Mouse (Mus musculus) limb, embryonic 14.5 days (tissue): ENCODE data around the gene Prodh2. TPM values are rescaled to one million over a fixed set of nuclear protein-coding genes. Genes with fewer than 3 reads are reported as not detected.
A peak's percentile ranks its signal among the peaks of the same experiment; 100 is the strongest.

Experiments
- ATAC-seq: fragments of 200-750 bp; cut with Nextera tagmentation; 2 replicates; pipeline ENCODE4 v1.8.0; 2017; ENCODE audit warnings: low read depth, moderate number of reproducible peaks, moderate TSS enrichment; ENCODE audit not compliant: low FRiP score
- DNase-seq: peaks from one replicate; pipeline ENCODE4 v3.0.0-alpha.2; 2015; ENCODE audit warnings: low spot score
- H3K27ac ChIP-seq: fragments of 300-500 bp; sonication (generic); replicated peaks from 2 replicates; pipeline ENCODE4 v1.5.1; 2014; ENCODE audit warnings: low read depth, mild to moderate bottlenecking, low read length, moderate library complexity, mixed read lengths
- H3K27me3 ChIP-seq: fragments of 300-500 bp; sonication (generic); 2 replicates; pipeline ENCODE4 v1.6.1; 2014; ENCODE audit warnings: low read length, mixed read lengths; ENCODE audit not compliant: control insufficient read depth, insufficient read depth
- H3K36me3 ChIP-seq: fragments of 300-500 bp; sonication (generic); 2 replicates; pipeline ENCODE4 v1.6.1; 2014; ENCODE audit warnings: mild to moderate bottlenecking, low read length, moderate library complexity, mixed read lengths; ENCODE audit not compliant: control insufficient read depth, insufficient read depth
- H3K4me1 ChIP-seq: fragments of 300-500 bp; sonication (generic); 2 replicates; pipeline ENCODE4 v1.6.1; 2014; ENCODE audit warnings: antibody characterized with exemption, low read length, mixed read lengths; ENCODE audit not compliant: control insufficient read depth, insufficient read depth
- H3K4me2 ChIP-seq: fragments of 300-500 bp; sonication (generic); replicated peaks from 2 replicates; pipeline ENCODE4 v1.6.1; 2014; ENCODE audit warnings: low read depth, mild to moderate bottlenecking, low read length, moderate library complexity; ENCODE audit not compliant: severe bottlenecking
- H3K4me3 ChIP-seq: fragments of 300-500 bp; sonication (generic); replicated peaks from 2 replicates; pipeline ENCODE4 v1.5.1; 2014; ENCODE audit warnings: low read length
- H3K9ac ChIP-seq: fragments of 300-500 bp; sonication (generic); 2 replicates; pipeline ENCODE4 v1.6.1; 2014; ENCODE audit warnings: mild to moderate bottlenecking, low read depth, low read length, moderate library complexity; ENCODE audit not compliant: severe bottlenecking
- H3K9me3 ChIP-seq: fragments of 300-500 bp; sonication (generic); 2 replicates; pipeline ENCODE4 v1.6.1; 2016; ENCODE audit warnings: low read length; ENCODE audit not compliant: control insufficient read depth
- POLR2A ChIP-seq: fragments of 200-500 bp; IDR thresholded peaks from 2 replicates; pipeline ENCODE4 v1.8.0; 2012; ENCODE audit warnings: inconsistent platforms, mild to moderate bottlenecking, moderate library complexity, borderline replicate concordance; ENCODE audit not compliant: insufficient read depth, insufficient read length; ENCODE audit errors: extremely low read depth
- WGBS: fragments of 180-500 bp; shearing (Covaris S2); extraction: QIAGEN DNeasy Blood & Tissue Kit; methylation state at CpG from one replicate; pipeline ENCODE4 v1.1.7; 2014; 5-methylcytosine and 5-hydroxymethylcytosine counted together
- microRNA-seq: library from miRNA; unstranded; fragments of <30 nt; microRNA quantifications from one replicate; pipeline ENCODE4, GENCODE M21; 2016
- polyA plus RNA-seq, 2 experiments: library from polyadenylated mRNA; depleted of rRNA in 1 of 2; stranded (reverse) in 1 of 2; unstranded in 1 of 2; fragments of >200 nt; fragmentation: Nextera tagmentation in 1 of 2; extraction: Ambion mirVana in 1 of 2; gene quantifications; 2 replicates each; pipeline versions ENCODE4 v1.2.1 to v1.2.3; 2012 to 2014

Gene Prodh2
- polyA plus RNA-seq, 2 experiments = 0.11 TPM; not detected in 1

DNA sequence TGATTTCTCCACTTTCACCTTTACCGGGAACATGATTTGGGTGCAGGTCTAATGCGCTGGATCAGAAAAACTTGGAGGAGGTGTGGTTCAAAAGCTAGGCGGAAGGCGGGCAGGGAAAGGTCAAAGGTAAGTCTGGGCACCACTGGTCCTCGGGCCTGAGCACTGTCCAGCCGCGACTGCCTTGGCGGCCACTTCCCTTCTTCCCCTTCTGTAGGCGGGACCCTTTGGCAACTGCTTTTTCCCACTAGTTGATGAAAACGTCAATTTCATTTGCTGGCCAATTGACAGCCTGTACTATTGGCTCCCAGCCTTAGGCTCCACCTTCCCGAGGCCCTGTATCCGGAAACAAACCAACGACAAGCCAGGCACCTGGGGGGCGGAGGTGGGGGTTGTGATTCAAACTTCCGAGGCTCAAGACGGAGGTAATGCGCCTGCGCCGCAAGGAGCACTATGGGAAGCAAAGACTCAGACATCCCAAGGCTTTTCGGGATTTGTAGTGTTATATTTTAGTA lies 66.1 kb downstream of the Prodh2 start, which contains the start of gene Lin37:
Gene Lin37, minus strand, starts transcription at position 396 of the 512 bp plus-strand sequence.
- Histone ChIP-seq H3K27ac (peak within 1 kb of the TSS; percentile 39; the same call in 1 of the 2 replicates), H3K4me3 (peak within 1 kb of the TSS; percentile 59), H3K4me2 (peak within 1 kb of the TSS; percentile 91), H3K36me3 (peaks cover 33% of the 10 kb centered on the region), H3K9me3 (no peaks in the 10 kb centered on the region), H3K9ac (peak within 1 kb of the TSS; percentile 67), H3K4me1 (peaks cover 16% of the 10 kb centered on the region), H3K27me3 (no peaks in the 10 kb centered on the region)
- peak; percentile 99 for DNase-seq
- ATAC-seq = peak; percentile 87
- TF ChIP-seq POLR2A = peak; percentile 54; the same call in 1 of the 2 replicates
- under 1% methylated on average over 20 of the region's 20 CpGs for WGBS

DNA sequence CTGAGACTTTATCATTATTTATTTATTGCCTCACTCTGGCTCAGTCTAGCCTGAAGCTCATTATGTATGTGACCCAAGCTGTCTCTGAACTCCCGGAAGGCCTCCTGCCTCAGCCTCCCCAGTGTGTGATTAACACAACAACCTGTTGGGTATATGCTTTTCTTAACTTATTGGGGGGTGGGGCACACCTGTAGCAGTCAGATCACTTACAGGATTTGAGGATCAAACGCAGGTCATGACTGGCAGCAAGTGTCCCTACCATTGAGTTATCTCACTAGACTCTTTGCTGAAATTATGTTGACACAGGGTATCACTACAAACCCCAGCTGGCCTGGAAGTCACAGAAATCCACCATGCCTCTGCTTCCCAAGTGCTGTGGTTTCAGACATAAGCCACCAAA lies 66.9 kb downstream of the Prodh2 start:
- Histone ChIP-seq H3K9ac (no peak overlapping the region), H3K4me3 (no peak overlapping the region), H3K4me2 (no peak overlapping the region), H3K9me3 (no peaks in the 10 kb centered on the region), H3K27ac (no peak overlapping the region), H3K36me3 (peaks cover 31% of the 10 kb centered on the region), H3K4me1 (peaks cover 16% of the 10 kb centered on the region), H3K27me3 (no peaks in the 10 kb centered on the region)
- 70% methylated on average over 2 of the region's 2 CpGs for WGBS
- ATAC-seq (no peak), DNase-seq (no peak)
- TF ChIP-seq POLR2A = no peak

DNA sequence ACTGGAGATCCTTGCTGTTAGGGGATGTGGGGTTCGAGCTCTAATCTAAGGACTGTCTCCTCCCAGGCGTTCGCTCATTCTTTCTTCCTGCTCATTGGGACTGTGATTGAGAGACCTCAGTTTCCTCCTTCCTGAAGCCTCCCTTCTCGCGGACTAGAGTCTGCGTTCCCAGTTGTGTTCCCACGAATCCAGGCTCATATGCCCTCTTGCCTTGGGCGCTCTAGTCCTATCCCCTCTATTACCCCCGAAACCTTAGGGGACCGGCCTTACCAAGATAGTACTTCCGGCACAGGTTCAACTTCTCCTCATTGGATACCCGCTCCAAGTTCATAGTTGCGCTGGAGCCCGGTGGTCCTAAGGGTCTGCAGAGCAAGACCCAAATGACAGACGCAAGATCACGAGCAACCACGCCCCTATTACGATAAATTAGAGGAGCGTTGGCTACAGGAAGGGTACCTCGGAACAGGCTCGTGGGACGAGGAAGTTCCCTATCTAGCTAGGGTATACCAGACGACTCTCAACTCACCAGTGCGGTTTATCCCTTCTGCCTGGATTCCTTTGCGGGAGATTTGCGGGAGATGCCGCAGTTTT lies 69.2 kb downstream of the Prodh2 start:
- Histone ChIP-seq H3K4me2 (peak overlapping the region; percentile 48), H3K4me1 (peaks cover 16% of the 10 kb centered on the region), H3K9me3 (no peaks in the 10 kb centered on the region), H3K27me3 (no peaks in the 10 kb centered on the region), H3K9ac (peak overlapping the region; percentile 55), H3K27ac (peak overlapping the region; percentile 86), H3K4me3 (peak overlapping the region; percentile 74), H3K36me3 (peaks cover 26% of the 10 kb centered on the region)
- ATAC-seq (no peak; the same call in 1 of the 2 replicates), DNase-seq (peak; percentile 3)
- WGBS = 1% methylated on average over 27 of the region's 27 CpGs
- no peak for TF ChIP-seq POLR2A

Small RNAs within 50 kb of the gene (microRNA-seq; reads per million reads assigned to microRNA genes)
- 1.4 reads per million for gene Gm38670

Other genes starting within 250 kb of the Prodh2 start
Only the 30 nearest of the 33 such genes appear.
- 22.9 and 26.4 TPM in 2 replicates for gene Wdr62, start 213.2 kb upstream of the Prodh2 start, polyA plus RNA-seq (2012; rRNA removed)
- gene Wdr62, start 213.2 kb upstream of the Prodh2 start, polyA plus RNA-seq (2014; fragmentation: Nextera tagmentation; extraction: Ambion mirVana) = 7.8 and 8.8 TPM in 2 replicates
- gene Clip3, start 201.9 kb upstream of the Prodh2 start, polyA plus RNA-seq (2012; rRNA removed) = 106 and 122 TPM in 2 replicates
- gene Clip3, start 201.9 kb upstream of the Prodh2 start, polyA plus RNA-seq (2014; fragmentation: Nextera tagmentation; extraction: Ambion mirVana) = 55.1 and 56.7 TPM in 2 replicates
- 124 and 169 TPM in 2 replicates for gene Alkbh6, start 184.9 kb upstream of the Prodh2 start, polyA plus RNA-seq (2012; rRNA removed)
- gene Alkbh6, start 184.9 kb upstream of the Prodh2 start, polyA plus RNA-seq (2014; fragmentation: Nextera tagmentation; extraction: Ambion mirVana) = 79.7 and 86.6 TPM in 2 replicates
- 141 and 209 TPM in 2 replicates for gene Syne4, start 178.8 kb upstream of the Prodh2 start, polyA plus RNA-seq (2012; rRNA removed)
- 40.3 and 56.2 TPM in 2 replicates for gene Syne4, start 178.8 kb upstream of the Prodh2 start, polyA plus RNA-seq (2014; fragmentation: Nextera tagmentation; extraction: Ambion mirVana)
- 0.98 and 1.1 TPM in 2 replicates for gene E130208F15Rik, start 171.9 kb upstream of the Prodh2 start, polyA plus RNA-seq (2012; rRNA removed)
- not detected in 2 replicates for gene E130208F15Rik, start 171.9 kb upstream of the Prodh2 start, polyA plus RNA-seq (2014; fragmentation: Nextera tagmentation; extraction: Ambion mirVana)
- 18.6 and 19.2 TPM in 2 replicates for gene Sdhaf1, start 169.7 kb upstream of the Prodh2 start, polyA plus RNA-seq (2012; rRNA removed)
- 19.7 and 20.7 TPM in 2 replicates for gene Sdhaf1, start 169.7 kb upstream of the Prodh2 start, polyA plus RNA-seq (2014; fragmentation: Nextera tagmentation; extraction: Ambion mirVana)
- gene Lrfn3, start 130.8 kb upstream of the Prodh2 start, polyA plus RNA-seq (2012; rRNA removed) = 11.5 and 17.7 TPM in 2 replicates
- 6.3 and 6.9 TPM in 2 replicates for gene Lrfn3, start 130.8 kb upstream of the Prodh2 start, polyA plus RNA-seq (2014; fragmentation: Nextera tagmentation; extraction: Ambion mirVana)
- 54.2 and 79.2 TPM in 2 replicates for gene Tyrobp, start 79.9 kb upstream of the Prodh2 start, polyA plus RNA-seq (2012; rRNA removed)
- 69.8 and 84.7 TPM in 2 replicates for gene Tyrobp, start 79.9 kb upstream of the Prodh2 start, polyA plus RNA-seq (2014; fragmentation: Nextera tagmentation; extraction: Ambion mirVana)
- 1.9 and 2.2 TPM in 2 replicates for gene Hcst, start 73.8 kb upstream of the Prodh2 start, polyA plus RNA-seq (2012; rRNA removed)
- 0.70 and 3.0 TPM in 2 replicates for gene Hcst, start 73.8 kb upstream of the Prodh2 start, polyA plus RNA-seq (2014; fragmentation: Nextera tagmentation; extraction: Ambion mirVana)
- 3.0 and 3.5 TPM in 2 replicates for gene Nfkbid, start 71.9 kb upstream of the Prodh2 start, polyA plus RNA-seq (2012; rRNA removed)
- gene Nfkbid, start 71.9 kb upstream of the Prodh2 start, polyA plus RNA-seq (2014; fragmentation: Nextera tagmentation; extraction: Ambion mirVana) = 1.7 and 2.2 TPM in 2 replicates
- gene Aplp1, start 48.1 kb upstream of the Prodh2 start, polyA plus RNA-seq (2012; rRNA removed) = 41.9 and 55.5 TPM in 2 replicates
- 31.4 and 37.4 TPM in 2 replicates for gene Aplp1, start 48.1 kb upstream of the Prodh2 start, polyA plus RNA-seq (2014; fragmentation: Nextera tagmentation; extraction: Ambion mirVana)
- gene Kirrel2, start 35.9 kb upstream of the Prodh2 start, polyA plus RNA-seq (2012; rRNA removed) = 0.06 and 0.13 TPM in 2 replicates
- gene Kirrel2, start 35.9 kb upstream of the Prodh2 start, polyA plus RNA-seq (2014; fragmentation: Nextera tagmentation; extraction: Ambion mirVana) = 0.07 TPM in 1 of 2 replicates, not detected in the other
- 0.03 and 0.06 TPM in 2 replicates for gene Nphs1, start 35.3 kb upstream of the Prodh2 start, polyA plus RNA-seq (2012; rRNA removed)
- 0.14 and 0.23 TPM in 2 replicates for gene Nphs1, start 35.3 kb upstream of the Prodh2 start, polyA plus RNA-seq (2014; fragmentation: Nextera tagmentation; extraction: Ambion mirVana)
- 66.1 and 91.7 TPM in 2 replicates for gene Arhgap33, start 41.4 kb downstream of the Prodh2 start, polyA plus RNA-seq (2012; rRNA removed)
- 9.7 and 14.2 TPM in 2 replicates for gene Arhgap33, start 41.4 kb downstream of the Prodh2 start, polyA plus RNA-seq (2014; fragmentation: Nextera tagmentation; extraction: Ambion mirVana)
- 15.4 and 18.6 TPM in 2 replicates for gene Hspb6, start 58.6 kb downstream of the Prodh2 start, polyA plus RNA-seq (2012; rRNA removed)
- gene Hspb6, start 58.6 kb downstream of the Prodh2 start, polyA plus RNA-seq (2014; fragmentation: Nextera tagmentation; extraction: Ambion mirVana) = 15.7 and 16.8 TPM in 2 replicates
- gene Proser3, start 58.7 kb downstream of the Prodh2 start, polyA plus RNA-seq (2012; rRNA removed) = 31.8 and 47.3 TPM in 2 replicates
- 9.4 and 10.8 TPM in 2 replicates for gene Proser3, start 58.7 kb downstream of the Prodh2 start, polyA plus RNA-seq (2014; fragmentation: Nextera tagmentation; extraction: Ambion mirVana)
- gene Lin37, start 66.2 kb downstream of the Prodh2 start, polyA plus RNA-seq (2012; rRNA removed) = 35.8 and 38.7 TPM in 2 replicates
- gene Lin37, start 66.2 kb downstream of the Prodh2 start, polyA plus RNA-seq (2014; fragmentation: Nextera tagmentation; extraction: Ambion mirVana) = 38.5 and 45.8 TPM in 2 replicates
- 71.8 and 75.8 TPM in 2 replicates for gene U2af1l4, start 69.7 kb downstream of the Prodh2 start, polyA plus RNA-seq (2012; rRNA removed)
- 95.6 and 99.2 TPM in 2 replicates for gene U2af1l4, start 69.7 kb downstream of the Prodh2 start, polyA plus RNA-seq (2014; fragmentation: Nextera tagmentation; extraction: Ambion mirVana)
- 7.3 and 8.9 TPM in 2 replicates for gene Gm49396, start 69.7 kb downstream of the Prodh2 start, polyA plus RNA-seq (2012; rRNA removed)
- 5.0 and 7.4 TPM in 2 replicates for gene Gm49396, start 69.7 kb downstream of the Prodh2 start, polyA plus RNA-seq (2014; fragmentation: Nextera tagmentation; extraction: Ambion mirVana)
- gene Psenen, start 70.0 kb downstream of the Prodh2 start, polyA plus RNA-seq (2012; rRNA removed) = 141 and 161 TPM in 2 replicates
- 136 and 137 TPM in 2 replicates for gene Psenen, start 70.0 kb downstream of the Prodh2 start, polyA plus RNA-seq (2014; fragmentation: Nextera tagmentation; extraction: Ambion mirVana)
- 5.2 and 6.0 TPM in 2 replicates for gene Igflr1, start 71.8 kb downstream of the Prodh2 start, polyA plus RNA-seq (2012; rRNA removed)
- 1.7 and 4.9 TPM in 2 replicates for gene Igflr1, start 71.8 kb downstream of the Prodh2 start, polyA plus RNA-seq (2014; fragmentation: Nextera tagmentation; extraction: Ambion mirVana)
- gene Kmt2b, start 95.1 kb downstream of the Prodh2 start, polyA plus RNA-seq (2012; rRNA removed) = 62.0 and 73.8 TPM in 2 replicates
- gene Kmt2b, start 95.1 kb downstream of the Prodh2 start, polyA plus RNA-seq (2014; fragmentation: Nextera tagmentation; extraction: Ambion mirVana) = 13.1 and 15.4 TPM in 2 replicates
- gene Zbtb32, start 105.3 kb downstream of the Prodh2 start, polyA plus RNA-seq (2012; rRNA removed) = 0.51 and 0.55 TPM in 2 replicates
- gene Zbtb32, start 105.3 kb downstream of the Prodh2 start, polyA plus RNA-seq (2014; fragmentation: Nextera tagmentation; extraction: Ambion mirVana) = 0.62 and 0.67 TPM in 2 replicates
- gene Upk1a, start 119.2 kb downstream of the Prodh2 start, polyA plus RNA-seq (2012; rRNA removed) = 4.7 and 5.7 TPM in 2 replicates
- gene Upk1a, start 119.2 kb downstream of the Prodh2 start, polyA plus RNA-seq (2014; fragmentation: Nextera tagmentation; extraction: Ambion mirVana) = 1.2 and 1.7 TPM in 2 replicates
- 607 and 677 TPM in 2 replicates for gene Cox6b1, start 132.5 kb downstream of the Prodh2 start, polyA plus RNA-seq (2012; rRNA removed)
- 799 and 875 TPM in 2 replicates for gene Cox6b1, start 132.5 kb downstream of the Prodh2 start, polyA plus RNA-seq (2014; fragmentation: Nextera tagmentation; extraction: Ambion mirVana)
- gene Etv2, start 142.2 kb downstream of the Prodh2 start, polyA plus RNA-seq (2012; rRNA removed) = 0.17 TPM in 1 of 2 replicates, not detected in the other
- 0.19 TPM in 1 of 2 replicates, not detected in the other for gene Etv2, start 142.2 kb downstream of the Prodh2 start, polyA plus RNA-seq (2014; fragmentation: Nextera tagmentation; extraction: Ambion mirVana)
- 68.1 and 87.7 TPM in 2 replicates for gene Rbm42, start 156.7 kb downstream of the Prodh2 start, polyA plus RNA-seq (2012; rRNA removed)
- gene Rbm42, start 156.7 kb downstream of the Prodh2 start, polyA plus RNA-seq (2014; fragmentation: Nextera tagmentation; extraction: Ambion mirVana) = 107 and 113 TPM in 2 replicates
- 38.8 and 45.0 TPM in 2 replicates for gene Haus5, start 171.4 kb downstream of the Prodh2 start, polyA plus RNA-seq (2012; rRNA removed)
- 35.0 and 35.6 TPM in 2 replicates for gene Haus5, start 171.4 kb downstream of the Prodh2 start, polyA plus RNA-seq (2014; fragmentation: Nextera tagmentation; extraction: Ambion mirVana)
- not detected in 2 replicates for gene Pmis2, start 178.0 kb downstream of the Prodh2 start, polyA plus RNA-seq (2012; rRNA removed)
- gene Pmis2, start 178.0 kb downstream of the Prodh2 start, polyA plus RNA-seq (2014; fragmentation: Nextera tagmentation; extraction: Ambion mirVana) = not detected in 2 replicates
- 0.44 TPM in 1 of 2 replicates, not detected in the other for gene 2200002J24Rik, start 205.3 kb downstream of the Prodh2 start, polyA plus RNA-seq (2012; rRNA removed)
- gene 2200002J24Rik, start 205.3 kb downstream of the Prodh2 start, polyA plus RNA-seq (2014; fragmentation: Nextera tagmentation; extraction: Ambion mirVana) = 0.51 TPM in 1 of 2 replicates, not detected in the other